Mouse (Mus musculus) megakaryocyte, embryonic 14.5 days (primary cell): ENCODE measurements around the gene Stk33.

Experiments
- FLI1 ChIP-seq: IDR thresholded peaks from 2 replicates; pipeline ENCODE4 v1.6.1; 2012; ENCODE audit warnings: low read length, inconsistent platforms, mixed read lengths
- GATA1 ChIP-seq: IDR thresholded peaks from 3 replicates; pipeline ENCODE4 v1.6.1; 2012; ENCODE audit warnings: mixed read lengths, low read length, inconsistent platforms, borderline replicate concordance

- TF ChIP-seq GATA1: no peak
- TF ChIP-seq FLI1: no peak
These were observed 112.1 kb downstream of the Stk33 start for GRCm38 (mm10) chr7:109326813-109327212.
